Mouse (Mus musculus) lung, postnatal 0 days (tissue): ENCODE results near the gene Fzd7.

Source experiments
- CTCF ChIP-seq: IDR thresholded peaks from 2 replicates; pipeline ENCODE4 v1.5.1; 2016; ENCODE audit warnings: antibody characterized with exemption, mild to moderate bottlenecking
- EP300 ChIP-seq: IDR thresholded peaks from 2 replicates; pipeline ENCODE4 v1.6.1; 2016; ENCODE audit warnings: antibody characterized with exemption, mild to moderate bottlenecking, control low read depth

- TF ChIP-seq CTCF (no peak), EP300 (no peak)
These were observed 41.8 kb downstream of the Fzd7 start for GRCm38 (mm10) chr1:59524071-59524470.
